Mouse (Mus musculus) lung, postnatal 0 days (tissue): ENCODE results near the gene Mdm4.

ENCODE experiments used
- CTCF ChIP-seq: IDR thresholded peaks from 2 replicates; pipeline ENCODE4 v1.5.1; 2016; ENCODE audit warnings: antibody characterized with exemption, mild to moderate bottlenecking
- EP300 ChIP-seq: IDR thresholded peaks from 2 replicates; pipeline ENCODE4 v1.6.1; 2016; ENCODE audit warnings: antibody characterized with exemption, mild to moderate bottlenecking, control low read depth

GRCm38 (mm10) chr1:132947811-132948210 is 82.5 kb downstream of the Mdm4 start:
- TF ChIP-seq CTCF (no peak), EP300 (no peak)
